Mouse (Mus musculus) liver (tissue): Measurements from ENCODE around the gene Tmem63c.
A peak's percentile ranks its signal among the peaks of the same experiment; 100 is the strongest.

Experiments used
- DNase-seq: peaks from one replicate; pipeline ENCODE4 v3.0.0-alpha.2; 2020; ENCODE audit warnings: mixed read lengths

Tmem63c gene

GRCm38 (mm10) chr12:87021040-87021439, at the start of gene Tmem63c:
Gene Tmem63c, plus strand, starts transcription at chr12:87021340.
- DNase-seq = no peak

DNA sequence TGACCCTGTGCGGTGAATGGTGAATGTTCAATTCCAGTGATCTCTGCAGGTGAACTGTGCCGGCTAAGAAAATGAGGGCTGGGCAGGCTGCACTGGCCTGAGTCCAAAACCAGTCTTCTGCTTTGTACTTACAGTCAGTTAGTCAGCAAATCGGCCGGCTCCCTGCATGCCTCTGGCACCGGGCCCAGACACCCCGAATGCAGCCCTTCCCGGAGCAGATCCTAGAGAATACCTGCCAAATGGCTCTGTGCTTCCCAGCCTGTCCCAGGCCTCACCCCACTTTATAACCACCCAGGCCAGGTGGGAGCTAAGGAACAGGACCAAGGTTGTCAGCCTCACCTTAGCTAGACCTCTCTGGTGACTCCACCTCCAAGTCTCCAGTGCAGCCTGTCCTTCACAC, 47.9 kb upstream of the Tmem63c start:
- peak; percentile 55 for DNase-seq

DNA sequence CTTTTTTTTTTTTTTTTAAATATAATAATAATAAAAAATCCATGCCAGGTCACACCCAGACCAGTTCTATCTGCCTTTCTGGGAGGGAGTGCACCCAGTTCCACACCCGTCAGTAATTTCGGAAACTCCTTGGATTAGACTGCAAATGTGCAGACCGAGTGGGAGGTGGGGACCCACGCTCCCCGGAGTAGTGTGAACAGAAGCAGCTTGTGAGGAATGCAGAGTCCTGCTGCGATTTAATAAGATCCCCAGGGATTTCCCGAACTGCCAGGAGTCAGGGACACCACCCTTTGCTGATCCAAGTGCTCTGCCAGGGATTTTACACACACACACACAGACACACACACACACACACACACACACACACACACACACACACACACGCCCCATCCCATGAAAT, 47.4 kb upstream of the Tmem63c start:
- DNase-seq = no peak

GRCm38 (mm10) chr12:86974387-86975288, 46.5 kb upstream of the Tmem63c start:
- DNase-seq = peak; percentile 66

- DNase-seq = no peak
These were observed 45.4 kb upstream of the Tmem63c start for GRCm38 (mm10) chr12:86975761-86976160.

- DNase-seq = no peak
These were observed 44.5 kb upstream of the Tmem63c start for GRCm38 (mm10) chr12:86976511-86977168.

GRCm38 (mm10) chr12:86977833-86978232, 43.3 kb upstream of the Tmem63c start:
- peak; percentile 46 for DNase-seq

- DNase-seq = no peak
These were observed 40.0 kb upstream of the Tmem63c start for GRCm38 (mm10) chr12:86981180-86981579.

DNA sequence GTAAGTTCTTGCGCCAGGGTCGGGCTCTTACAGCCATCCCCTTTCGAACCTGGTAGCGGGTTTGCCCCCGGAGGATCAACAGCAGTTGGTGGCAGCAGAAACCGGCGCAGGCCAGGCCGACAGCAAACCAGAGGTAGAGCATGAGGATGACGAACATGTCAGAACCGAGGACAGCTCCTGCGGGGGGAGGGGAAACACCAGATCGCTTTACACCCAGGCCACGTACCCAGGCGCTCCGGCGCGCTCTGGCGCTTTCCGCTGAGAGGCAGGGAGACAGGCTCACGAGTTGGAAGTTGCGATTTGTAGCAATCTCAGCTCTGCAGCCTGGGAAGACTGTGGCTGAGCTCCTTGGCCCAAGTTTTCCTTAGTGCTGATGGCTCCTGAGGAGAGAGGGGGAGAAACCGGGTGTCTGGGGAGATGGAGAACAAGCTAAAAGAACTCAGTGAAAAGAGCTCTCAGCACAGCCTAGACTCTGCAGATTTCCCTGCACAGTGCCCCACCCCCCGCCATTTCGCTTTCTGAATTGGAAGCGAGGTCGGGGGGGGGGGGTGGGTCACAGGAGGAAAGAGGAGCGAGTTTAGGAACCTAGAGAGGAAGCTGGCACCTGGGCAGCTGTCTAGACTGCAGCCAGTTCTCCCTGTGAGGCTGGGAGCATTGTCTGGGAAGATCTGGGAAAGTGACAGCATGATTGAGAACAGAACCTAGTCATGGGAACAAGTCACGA, 37.5 kb upstream of the Tmem63c start:
- peak; percentile 66 for DNase-seq

DNA sequence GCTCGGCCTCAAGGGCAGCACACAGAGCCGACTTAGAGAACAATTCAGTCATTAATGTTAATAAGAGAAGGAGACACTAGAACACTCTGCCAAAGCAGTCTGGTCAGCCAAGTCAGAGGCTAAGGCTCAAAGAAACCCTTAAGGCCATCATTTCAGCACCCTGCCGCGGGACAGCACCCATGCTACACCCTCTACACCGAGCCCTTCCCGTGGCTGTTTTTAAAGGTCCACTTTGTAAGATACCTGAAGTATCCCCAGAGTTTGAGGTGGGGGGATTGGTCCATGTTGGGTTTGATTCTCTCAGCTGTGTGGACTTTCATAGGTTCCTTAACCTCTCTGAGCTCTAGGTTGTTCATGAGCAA, 37.0 kb upstream of the Tmem63c start:
- peak; percentile 30 for DNase-seq

GRCm38 (mm10) chr12:86986562-86986961, 34.6 kb upstream of the Tmem63c start:
- DNase-seq = no peak

DNA sequence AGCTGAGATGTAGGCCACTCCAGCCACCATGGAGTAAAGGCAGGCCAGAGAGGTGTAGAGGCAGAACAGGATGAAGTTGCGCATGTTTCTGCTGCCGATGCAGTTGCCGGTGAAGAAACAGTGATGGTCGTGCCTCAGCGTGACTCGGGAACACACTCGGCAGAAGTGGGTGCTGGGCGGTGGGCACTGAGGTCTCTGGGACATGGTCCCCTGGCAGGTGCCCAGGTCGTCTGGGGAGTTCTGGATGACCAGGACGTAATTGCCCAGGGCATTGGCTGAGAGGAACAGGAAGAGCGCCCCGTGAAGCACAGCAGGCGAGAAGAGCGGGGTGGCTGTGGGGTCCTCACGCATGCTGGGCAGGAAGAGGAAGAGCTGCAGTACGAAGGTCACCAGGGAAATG, 32.9 kb upstream of the Tmem63c start:
- no peak for DNase-seq

DNA sequence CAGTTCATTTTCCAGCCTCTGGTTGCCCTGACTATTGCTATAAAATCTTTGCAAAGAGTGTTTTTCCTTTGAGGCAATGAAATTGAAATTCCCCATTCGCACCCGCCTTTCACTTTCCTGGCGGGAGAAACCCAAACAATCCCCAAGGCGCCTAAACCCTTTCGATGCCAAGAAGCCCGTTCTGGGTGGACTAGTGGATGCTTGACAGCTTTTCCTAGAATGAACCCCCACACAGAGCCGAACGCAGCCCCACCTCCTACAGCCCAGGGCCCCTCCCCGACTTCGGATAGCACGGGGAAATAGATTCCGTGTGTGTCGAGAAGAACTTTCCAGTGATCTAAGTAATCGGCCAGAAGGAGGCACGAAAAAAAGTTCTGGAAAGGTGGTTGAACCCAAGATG, 31.8 kb upstream of the Tmem63c start:
- DNase-seq = no peak

GRCm38 (mm10) chr12:86989890-86990754, 31.0 kb upstream of the Tmem63c start, which contains the start of gene Zdhhc22:
Gene Zdhhc22, minus strand, starts transcription at chr12:86990430.
- DNase-seq = peak; percentile 39

- DNase-seq = no peak
These were observed 30.4 kb upstream of the Tmem63c start for GRCm38 (mm10) chr12:86990755-86991110.

DNA sequence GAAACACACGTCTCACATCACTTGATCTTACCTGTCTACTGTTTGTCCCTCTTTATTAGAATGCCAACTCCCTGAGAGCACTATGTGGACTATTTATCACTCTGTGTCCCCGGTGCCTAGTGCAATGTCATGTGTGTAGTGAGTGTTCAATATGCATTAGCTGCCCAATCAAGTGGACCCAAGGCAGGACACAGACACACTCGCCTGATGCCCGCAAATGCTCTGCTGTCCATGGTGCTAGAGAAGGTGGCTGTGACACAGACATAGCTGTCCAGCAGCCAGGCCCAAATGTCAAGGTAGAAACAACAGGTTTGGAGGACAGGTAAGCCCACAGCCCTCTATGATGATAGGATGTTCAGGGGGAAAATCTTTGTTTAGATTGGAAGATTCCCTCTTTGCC, 27.0 kb upstream of the Tmem63c start:
- no peak for DNase-seq

DNA sequence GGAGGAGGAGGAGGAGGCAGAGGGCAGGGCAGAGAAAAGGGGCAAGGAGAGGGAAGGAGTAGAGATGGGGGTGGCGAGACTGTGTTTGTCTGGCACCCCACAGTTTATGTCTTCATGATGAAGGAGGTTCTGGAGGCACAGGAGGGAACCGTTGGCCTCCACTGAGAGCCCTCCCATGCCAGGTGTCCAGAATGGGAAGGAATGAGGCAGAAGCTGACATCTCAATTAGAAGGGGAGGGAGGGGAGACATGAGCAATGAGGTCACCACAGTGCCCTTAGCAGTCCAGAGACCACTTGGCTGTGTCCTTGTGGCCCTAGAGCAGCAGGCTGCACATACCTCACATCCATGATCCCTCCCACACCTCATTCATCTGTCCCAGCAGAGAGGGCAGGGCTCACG, 26.4 kb upstream of the Tmem63c start:
- no peak for DNase-seq

- DNase-seq = no peak
These were observed 25.2 kb upstream of the Tmem63c start for GRCm38 (mm10) chr12:86995931-86996330.

- no peak for DNase-seq
These were observed 22.4 kb upstream of the Tmem63c start for GRCm38 (mm10) chr12:86998699-86999098.

- no peak for DNase-seq
These were observed 21.8 kb upstream of the Tmem63c start for GRCm38 (mm10) chr12:86999283-86999820.

- DNase-seq = no peak
These were observed 20.8 kb upstream of the Tmem63c start for GRCm38 (mm10) chr12:87000151-87000839.

DNA sequence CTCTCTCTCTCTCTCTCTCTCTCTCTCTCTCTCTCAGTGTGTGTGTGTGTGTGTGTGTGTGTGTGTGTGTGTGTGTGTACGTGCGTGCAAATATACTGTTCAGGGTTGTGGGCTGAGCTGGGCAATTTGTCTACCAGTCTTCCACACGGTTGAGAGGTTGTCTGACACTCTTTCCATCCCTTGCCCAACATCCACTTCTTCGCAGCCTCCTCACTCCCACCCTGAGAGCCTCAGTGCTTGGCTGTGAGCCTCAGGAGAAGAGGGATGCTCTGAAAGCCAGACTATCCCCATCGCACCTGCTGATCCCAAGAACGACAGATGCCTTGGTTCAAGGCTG, 20.3 kb upstream of the Tmem63c start:
- DNase-seq = no peak
